Mouse (Mus musculus) monocyte, adult 5-6 weeks (primary cell): ENCODE data around the gene Zfp933. TPM values are rescaled to one million over a fixed set of nuclear protein-coding genes. Genes with fewer than 3 reads are reported as not detected.
A peak's percentile ranks its signal among the peaks of the same experiment; 100 is the strongest.
"Not testable (repeated sequence)": the region's sequence is repeated elsewhere in the genome, so short reads cannot be mapped to it uniquely, and the experiment has no call there.

Experiments used
- ATAC-seq: fragments of 153-309, 156-312 bp; replicated peaks from 2 replicates; pipeline ENCODE4 v1.8.0; 2017; ENCODE audit warnings: mild to moderate bottlenecking; ENCODE audit not compliant: low TSS enrichment, insufficient number of reproducible peaks, severe bottlenecking, poor library complexity, low FRiP score
- total RNA-seq: library from RNA; stranded (forward); fragments of 200-1000, 200-491, 200-594 nt; gene quantifications from 3 replicates; pipeline ENCODE4 v1.2.3, GENCODE M21; 2017

Zfp933 gene
- total RNA-seq, 1 experiment from 2014 or later = 14.7 TPM

DNA sequence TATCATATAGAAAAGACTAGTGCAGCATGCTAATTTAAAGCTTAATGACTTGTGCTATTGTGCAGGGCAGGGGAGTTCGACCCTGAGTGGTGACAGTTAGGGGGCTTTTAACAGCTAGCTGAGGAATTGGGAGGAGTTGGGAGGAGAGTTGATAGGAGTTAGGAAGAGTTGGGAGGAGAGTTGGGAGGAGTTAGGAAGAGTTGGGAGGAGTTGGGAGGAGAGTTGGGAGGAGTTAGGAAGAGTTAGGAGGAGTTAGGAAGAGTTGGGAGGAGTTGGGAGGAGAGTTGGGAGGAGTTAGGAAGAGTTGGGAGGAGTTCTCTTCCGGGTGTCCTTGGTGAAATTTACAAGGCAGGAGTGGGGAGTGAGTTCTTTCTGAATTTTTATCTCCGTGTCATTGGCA lies 18.6 kb upstream of the Zfp933 start:
- not testable (repeated sequence) for ATAC-seq

DNA sequence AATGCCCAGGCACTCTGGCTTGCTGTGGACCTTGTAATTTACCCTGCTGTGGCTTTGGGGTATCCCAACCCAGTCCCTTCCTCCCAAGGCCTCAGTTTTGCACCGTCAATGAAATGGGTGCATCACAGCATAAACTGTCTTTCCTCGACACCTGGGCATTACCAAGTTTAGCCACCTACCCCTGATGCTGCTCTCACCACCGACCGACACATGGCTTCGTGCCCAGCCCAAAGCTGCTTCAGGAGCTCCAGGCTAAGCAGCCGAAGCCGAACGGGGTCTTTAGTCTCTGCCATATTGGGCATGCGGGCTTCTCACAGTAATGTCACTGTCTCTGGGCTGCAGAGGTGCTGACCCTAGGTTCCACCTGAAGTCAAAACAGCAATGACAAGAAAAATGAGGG lies 17.9 kb upstream of the Zfp933 start:
- no peak for ATAC-seq

DNA sequence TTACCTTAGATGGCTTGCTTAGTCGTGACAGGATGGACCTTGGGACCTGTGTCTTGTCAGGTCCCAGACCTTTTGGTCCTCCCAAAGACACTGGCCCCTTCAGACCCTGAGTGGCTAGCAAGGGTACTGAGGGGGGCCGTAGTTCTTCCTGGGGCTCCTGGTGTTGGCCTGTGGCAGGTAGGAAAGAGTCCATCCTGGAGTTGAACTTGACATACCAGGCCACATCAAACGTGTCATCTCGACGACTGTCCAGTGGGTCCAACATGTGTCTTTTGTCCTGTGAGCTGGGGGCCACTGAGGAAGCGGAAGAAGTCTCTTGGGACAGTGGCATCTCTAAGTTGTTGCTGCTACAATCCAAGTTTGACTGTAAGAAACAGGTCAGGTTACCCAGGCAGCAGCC lies 17.5 kb upstream of the Zfp933 start:
- ATAC-seq = no peak

DNA sequence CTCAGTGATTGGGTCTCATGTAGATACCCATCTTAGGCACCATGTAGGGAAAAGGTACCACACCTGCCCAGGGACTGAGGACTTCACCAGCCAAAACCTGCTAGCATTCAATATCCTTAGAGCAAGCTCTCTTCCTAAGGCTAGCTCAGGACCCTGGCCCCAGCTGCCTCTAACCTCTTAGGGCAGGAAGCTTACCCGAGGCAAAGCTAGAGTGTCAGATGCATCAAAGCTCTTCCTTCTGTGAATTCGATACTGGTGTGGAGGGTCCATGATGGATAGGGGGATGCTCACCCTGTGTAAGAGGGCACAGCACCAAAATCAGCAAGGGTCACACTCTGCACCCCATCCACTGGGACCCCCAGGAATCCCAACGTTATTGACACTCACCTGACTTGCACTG lies 13.9 kb upstream of the Zfp933 start:
- no peak for ATAC-seq

DNA sequence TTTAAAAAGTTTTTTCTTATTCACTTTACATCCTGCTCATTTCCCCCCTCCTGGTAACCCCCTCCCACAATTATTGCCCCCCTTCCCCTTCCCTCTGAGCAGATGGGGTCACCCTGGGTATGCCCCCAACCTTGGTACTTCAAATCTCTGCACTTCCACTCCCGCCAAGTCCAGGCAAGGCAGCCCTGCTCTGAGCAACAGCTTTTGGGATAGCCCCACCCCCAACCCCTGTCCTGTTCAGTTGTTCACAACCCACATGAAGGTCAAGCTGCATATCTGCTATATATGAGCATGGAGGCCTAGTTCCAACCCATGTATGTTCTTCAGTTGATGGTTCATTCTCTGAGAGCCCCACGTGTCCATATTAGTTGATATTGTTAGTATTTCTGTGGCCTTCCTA lies 2.6 kb upstream of the Zfp933 start:
- ATAC-seq = no peak

DNA sequence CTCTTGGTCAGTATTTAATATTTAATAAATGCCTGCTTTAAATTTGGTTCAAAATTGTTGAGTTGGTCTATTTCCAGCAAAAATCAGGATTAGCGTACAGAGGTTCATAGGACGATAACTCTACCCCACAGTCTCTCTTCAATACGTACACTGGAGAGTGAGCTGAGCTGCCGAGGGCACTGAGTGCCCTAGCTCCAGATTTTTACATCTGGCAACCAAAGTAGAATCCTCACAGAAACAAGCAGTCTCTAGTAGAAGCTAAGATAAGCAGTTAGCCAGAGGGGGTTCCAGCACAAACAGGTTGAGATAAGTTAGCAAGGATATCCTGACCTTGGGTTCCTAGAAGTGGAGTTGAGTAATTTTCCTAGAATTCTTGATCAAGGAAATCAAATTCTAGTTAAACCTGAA lies 422 bp upstream of the Zfp933 start:
- ATAC-seq = no peak

DNA sequence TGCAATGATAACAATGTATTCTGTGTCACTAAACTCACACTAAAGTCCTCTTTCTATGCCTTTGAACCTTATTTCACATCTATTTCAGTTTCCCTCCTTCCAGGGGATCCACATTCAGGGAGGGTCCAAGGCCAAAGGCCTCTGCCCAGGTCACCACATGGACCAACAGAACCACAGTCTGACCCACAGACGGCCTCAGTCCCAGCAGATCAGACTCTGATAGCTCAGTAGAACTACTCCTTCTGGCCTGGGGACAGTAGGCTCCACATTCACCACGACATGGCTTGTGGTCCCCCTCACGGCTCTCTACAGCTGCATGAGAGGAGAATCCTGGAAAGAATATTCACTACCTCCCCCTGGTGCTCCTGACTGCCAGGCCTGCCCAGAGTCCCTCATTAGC lies 5.3 kb downstream of the Zfp933 start:
- no peak for ATAC-seq

DNA sequence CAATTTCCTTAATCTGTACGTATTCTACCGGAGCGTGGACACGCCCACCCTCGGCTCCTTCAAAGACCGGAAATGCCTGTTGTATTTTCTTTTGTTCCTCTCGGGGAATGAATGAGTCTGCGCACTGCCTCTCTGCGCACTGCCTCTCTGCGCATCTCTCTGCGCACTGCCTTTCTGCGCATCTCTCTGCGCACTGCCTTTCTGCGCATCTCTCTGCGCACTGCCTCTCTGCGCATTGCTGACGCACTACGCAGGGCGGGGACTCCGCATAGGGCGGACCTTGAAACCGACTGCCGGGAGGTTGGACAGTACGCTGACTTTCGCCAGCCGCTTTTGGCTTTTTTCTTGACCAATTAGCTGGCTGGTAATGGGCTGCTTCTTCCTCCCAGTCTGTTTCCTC lies 8.9 kb downstream of the Zfp933 start:
- not testable (repeated sequence) for ATAC-seq

DNA sequence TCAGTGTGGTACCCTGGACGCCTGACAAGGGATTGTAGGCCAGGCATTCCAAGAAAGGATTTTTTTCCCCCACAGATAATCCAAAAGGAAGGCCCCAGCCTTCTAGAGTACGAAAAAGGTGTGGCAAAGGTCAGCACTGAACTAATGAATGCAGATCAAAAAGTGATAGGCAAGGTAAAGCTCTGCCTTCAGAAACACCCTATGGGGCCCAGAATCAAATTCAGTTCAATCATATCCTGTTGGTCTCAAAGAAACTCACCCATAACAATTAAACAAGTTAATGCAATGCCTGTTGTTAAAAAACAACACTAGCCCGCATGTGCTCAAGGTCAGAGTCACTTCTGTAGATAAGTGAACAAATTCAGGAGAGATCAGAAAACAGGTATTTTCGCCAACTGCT lies 23.8 kb downstream of the Zfp933 start:
- ATAC-seq = no peak

DNA sequence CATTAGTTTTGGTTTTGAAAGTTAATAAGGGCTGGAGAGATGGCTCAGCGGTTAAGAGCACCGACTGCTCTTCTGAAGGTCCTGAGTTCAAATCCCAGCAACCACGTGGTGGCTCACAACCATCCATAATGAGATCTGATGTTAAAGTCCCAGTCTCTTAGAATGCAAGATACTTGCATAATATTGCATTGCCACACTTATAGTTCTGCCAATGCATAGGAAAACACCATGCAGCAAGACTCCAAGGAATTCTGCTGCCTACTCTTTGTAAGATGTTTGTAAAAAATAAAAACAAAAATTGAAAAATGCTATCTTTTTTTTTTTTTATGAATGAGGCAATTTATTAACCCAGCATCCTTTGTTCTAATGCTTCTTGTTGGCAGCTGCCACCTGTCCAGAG lies 26.8 kb downstream of the Zfp933 start:
- not testable (repeated sequence) for ATAC-seq

DNA sequence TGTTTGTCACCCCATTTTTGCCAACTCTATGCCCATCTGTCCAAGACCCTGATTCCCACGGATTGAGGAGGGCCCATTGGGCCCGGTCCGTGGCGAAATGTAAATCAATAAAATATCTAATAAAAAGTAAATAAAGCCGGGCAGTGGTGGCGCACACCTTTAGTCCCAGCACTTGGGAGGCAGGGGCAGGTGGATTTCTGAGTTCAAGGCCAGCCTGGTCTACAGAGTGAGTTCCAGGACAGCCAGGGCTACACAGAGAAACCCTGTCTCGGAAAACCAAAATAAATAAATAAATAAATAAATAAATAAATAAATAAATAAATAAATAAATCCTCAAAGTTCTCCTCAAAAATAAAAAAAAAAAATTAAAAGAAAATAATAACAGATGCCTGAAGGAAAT lies 28.5 kb downstream of the Zfp933 start:
- not testable (repeated sequence) for ATAC-seq

DNA sequence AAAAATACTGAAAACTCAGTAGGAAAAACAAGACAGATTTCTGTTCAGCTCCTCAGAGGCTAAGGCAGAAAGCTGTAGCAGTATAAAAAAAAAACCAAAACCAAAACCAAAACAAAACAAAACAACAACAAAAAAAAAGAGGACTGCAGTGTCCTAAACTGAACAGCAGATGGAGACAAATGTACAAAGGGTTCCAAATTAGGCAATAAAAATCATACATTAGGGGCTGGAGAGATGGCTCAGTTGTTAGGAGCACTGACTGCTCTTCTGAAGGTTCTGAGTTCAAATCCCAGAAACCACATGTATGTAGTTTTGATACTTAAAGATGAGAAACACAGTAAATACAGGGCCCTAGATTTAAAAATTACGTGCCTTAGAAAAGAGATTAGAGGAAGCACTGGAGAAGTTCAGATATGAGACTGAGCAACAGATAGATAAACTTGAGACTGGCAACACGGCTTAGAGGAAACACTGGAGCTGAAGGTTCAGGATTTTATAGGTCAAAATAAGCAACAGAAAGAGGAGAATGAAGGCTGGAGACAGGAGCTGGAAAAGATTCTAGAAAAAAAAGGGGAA lies 33.5 kb downstream of the Zfp933 start:
- peak; percentile 73; the same call in 1 of the 2 replicates for ATAC-seq

DNA sequence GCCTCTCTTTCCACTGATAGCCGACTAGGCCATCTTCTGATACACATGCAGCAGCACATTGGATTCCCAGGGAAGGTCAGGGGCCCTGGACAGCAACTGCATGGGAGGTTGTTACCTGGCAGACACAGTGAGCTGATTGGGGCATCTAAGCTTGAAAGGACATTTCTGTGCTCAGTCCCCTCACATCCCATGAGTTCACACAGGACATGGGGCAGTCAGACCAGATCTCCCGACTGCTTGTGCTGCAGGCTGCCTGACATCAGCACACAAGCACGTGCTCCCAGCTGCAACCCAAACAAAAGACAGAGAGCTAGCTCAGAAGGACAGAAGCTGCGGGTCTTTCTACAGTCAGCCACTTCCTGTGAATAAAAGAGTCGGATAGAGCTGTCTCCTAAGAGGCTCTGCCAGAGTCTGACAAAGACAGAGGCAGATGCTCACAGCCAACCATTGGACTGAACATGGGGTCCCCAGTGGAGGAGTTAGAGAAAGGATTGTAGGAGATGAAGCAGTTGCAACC lies 34.9 kb downstream of the Zfp933 start:
- ATAC-seq = no peak

DNA sequence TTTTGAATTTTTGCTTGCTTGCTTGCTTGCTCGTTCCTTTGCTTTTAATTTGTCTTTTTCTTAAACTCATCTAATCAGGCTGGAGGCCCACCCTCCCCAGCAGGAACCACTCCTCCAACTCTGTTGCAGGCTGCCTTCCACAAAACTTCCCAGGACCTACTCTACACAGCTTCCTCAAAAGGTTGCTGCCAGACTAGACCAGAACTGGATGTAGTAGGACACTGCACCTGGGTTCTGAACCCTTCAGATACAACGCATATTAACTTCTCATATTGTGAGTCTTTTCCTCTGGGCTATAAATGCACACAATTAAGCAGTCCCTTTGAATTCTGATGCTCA lies 38.2 kb downstream of the Zfp933 start:
- not testable (repeated sequence) for ATAC-seq

DNA sequence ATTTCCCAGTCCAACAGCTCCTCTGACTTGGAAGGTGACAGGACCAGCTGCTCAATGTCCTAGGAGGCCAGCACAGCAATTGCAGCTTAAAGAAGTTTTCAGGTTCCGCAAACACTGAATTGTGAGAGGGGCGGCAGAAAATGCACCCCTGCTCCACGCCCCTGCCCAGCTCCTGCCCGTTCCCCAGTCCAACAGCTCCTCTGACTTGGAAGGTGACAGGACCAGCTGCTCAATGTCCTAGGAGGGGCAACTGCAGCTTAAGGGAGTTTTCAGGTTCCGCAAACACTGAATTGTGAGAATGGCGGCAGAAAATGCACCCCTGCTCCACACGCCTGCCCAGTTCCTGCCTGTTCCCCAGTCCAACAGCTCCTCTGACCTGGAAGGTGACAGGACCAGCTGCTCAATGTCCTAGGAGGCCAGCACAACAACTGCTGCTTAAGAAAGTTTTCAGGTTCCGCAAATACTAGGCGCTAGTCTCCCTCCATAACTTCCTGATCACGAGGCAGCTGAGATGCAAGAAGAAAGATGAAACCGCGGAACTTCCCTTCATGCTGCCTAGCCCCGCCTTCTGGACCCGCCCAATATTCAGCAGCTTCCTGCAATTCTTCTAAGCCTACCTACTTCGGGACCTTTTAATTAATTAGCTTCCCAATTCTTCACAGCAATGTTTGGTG lies 38.7 kb downstream of the Zfp933 start, which contains the start of gene Zfp984:
Gene Zfp984, minus strand, starts transcription at position 497 of the 674 bp plus-strand sequence.
- ATAC-seq = peak; percentile 79

DNA sequence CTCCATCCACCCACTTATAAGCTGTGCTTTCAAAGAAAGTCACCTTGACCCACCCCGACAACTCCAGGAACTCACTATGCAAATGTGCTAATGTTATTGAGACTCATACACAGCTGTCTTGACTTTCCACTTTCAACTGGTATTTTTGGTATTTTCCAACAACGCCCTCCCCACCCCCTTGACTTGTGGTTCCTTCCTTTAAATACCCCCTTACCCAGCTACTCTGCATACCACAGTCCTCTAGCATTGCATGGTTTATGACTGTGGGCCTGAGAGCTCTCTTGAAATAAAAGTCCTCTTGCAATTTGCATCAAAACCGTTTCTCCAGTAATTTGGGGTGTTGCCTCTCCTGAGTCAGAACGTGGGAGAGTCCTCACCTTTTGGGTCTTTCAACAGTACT lies 39.7 kb downstream of the Zfp933 start:
- not testable (repeated sequence) for ATAC-seq

DNA sequence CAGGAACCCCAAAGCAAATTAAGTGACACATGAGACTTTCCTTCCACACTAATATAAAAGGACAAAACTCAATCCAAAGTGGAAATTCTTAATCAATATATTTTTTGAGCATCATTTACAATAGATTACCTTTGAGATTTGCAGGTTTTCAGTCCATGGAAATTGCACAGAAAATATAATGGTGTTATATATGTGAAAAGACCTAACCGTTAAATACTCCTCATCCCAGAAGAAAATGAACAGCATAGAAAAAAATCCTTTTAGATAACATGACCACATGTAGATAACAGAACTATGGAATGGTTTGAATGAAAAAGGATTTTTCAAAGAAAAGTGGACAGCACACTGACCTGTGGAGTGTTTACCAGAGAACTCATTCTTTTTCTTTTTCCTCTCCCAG lies 52.9 kb downstream of the Zfp933 start:
- ATAC-seq = not testable (repeated sequence)

DNA sequence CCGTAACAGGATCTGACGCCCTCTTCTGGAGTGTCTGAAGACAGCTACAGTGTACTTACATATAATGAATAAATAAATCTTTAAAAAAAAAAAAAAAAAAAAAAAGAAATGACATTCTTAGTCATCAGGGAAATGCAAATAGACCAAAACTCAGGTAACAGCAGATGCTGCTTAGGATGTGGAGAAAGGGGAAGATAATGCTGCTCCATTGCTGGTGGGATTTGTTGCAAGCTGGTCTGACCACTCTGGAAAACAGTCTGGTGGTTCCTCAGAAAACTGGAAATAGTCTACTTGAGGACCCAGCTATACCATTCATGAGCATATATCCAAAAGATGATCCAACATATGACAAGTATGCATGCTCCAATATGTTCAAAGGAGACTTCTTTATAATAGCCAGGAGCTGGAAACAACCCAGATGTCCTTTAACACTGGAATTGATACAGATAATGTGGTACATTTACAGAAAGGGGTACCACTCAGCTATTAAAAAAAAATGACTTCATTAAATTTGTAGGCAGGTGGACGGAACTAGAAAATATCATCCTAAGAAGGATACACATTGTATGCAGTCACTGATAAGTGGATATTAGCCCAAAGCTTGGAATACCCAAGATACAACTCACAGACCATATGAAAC lies 54.0 kb downstream of the Zfp933 start:
- not testable (repeated sequence) for ATAC-seq

DNA sequence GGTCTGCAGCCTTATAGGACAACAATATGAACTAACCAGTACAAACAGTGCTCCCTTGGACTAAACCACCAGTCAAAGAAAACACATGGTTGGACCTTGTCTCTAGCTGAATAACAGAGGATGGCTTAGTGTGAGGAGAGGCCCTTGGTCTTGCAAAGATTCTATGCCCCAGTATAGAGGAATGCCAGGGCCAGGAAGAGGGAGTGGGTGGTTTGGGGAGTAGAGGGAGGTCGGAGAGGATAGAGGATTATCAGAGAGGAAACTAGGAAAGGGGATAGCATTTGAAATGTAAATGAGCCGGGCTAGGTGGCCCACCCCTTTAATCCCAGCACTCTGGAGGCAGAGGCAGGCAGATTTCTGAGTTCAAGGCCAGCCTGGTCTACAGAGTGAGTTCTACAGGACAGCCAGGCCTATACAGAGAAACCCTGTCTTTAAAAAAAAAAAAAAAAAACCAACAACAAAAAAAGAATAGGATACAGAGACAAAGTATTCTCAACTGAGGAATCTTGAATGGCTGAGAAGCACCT lies 54.7 kb downstream of the Zfp933 start:
- ATAC-seq = not testable (repeated sequence)

DNA sequence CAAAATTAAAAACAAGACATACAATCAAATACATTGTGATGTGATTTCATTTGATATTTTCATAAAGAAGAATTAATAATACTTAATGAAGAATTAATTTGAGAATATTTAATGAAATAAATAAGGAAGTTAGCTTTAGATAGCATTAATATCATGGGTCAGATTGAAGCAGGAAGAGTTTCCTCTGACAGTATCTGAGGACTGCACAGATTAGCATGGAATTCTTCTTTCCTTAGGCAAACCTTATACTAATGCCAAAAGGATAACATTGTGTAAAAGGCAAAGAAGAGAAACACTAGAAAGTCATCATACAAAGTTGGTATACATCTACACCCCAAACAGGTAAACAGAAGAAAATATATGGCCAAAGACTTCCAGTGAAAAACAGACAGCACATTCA lies 56.4 kb downstream of the Zfp933 start:
- not testable (repeated sequence) for ATAC-seq
